Mouse (Mus musculus): ENCODE measurements around the gene Hsd17b7. TPM values are rescaled to one million over a fixed set of nuclear protein-coding genes. Genes with fewer than 3 reads are reported as not detected.
A peak's percentile ranks its signal among the peaks of the same experiment; 100 is the strongest.

Gene Hsd17b7
- total RNA-seq, 1 experiment from 2014 or later: 27.8 TPM

- DNase-seq: peak; percentile 57
Measured at GRCm38 (mm10) chr1:169939345-169939744, 29.7 kb downstream of the Hsd17b7 start.

GRCm38 (mm10) chr1:169934005-169934725, 34.9 kb downstream of the Hsd17b7 start:
- peak; percentile 70 for DNase-seq

GRCm38 (mm10) chr1:169932122-169932746, 36.8 kb downstream of the Hsd17b7 start:
- no peak for DNase-seq

DNA sequence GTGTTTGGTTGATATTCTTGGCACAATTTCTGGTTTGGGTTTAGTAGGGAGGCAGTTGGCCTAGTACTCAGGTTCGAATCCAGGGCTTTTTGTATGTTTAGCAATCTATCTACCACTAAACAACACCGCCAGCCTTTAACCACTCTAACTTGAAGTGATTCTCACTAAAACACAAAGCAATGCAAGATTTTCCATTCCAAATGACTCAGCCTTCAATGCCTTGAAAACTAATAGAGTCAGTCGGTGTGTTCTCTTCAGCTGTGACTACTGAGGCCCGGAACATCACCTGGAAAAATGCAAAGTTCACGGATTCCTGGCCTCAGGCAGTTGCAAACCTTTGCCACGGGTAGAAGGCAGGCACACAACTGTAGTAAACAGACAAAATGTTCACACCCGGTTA, 37.3 kb downstream of the Hsd17b7 start:
- no peak for DNase-seq

DNA sequence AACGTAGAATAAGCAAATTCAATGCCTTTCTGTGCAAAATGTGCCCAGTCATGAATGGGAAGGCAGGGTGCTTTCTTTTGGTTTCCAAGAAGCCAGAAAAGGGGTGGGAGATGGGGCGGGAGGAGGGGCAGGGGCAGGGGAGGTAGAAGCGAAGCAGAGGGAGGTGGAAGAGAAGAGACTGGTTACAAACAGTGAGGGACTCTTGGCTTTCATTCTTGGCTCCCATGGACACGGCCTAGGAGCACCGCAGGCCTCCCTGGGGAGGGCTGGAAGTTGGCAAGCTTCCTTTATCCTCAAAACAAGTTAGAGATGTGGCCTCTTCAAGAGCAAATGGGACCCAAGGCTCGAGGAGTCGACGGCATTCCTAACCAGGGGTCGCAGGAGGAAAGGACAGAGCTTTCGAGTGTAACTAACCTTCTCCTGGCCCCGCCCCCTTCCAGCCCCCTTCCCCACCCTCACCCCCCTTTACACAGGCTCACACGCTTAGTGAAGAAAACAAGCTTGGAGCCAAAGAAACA, 40.5 kb downstream of the Hsd17b7 start, which contains the start of gene Ccdc190:
TSS of gene Ccdc190 (plus strand) at position 195 of the 518 bp plus-strand sequence.
- DNase-seq: peak; percentile 66

DNA sequence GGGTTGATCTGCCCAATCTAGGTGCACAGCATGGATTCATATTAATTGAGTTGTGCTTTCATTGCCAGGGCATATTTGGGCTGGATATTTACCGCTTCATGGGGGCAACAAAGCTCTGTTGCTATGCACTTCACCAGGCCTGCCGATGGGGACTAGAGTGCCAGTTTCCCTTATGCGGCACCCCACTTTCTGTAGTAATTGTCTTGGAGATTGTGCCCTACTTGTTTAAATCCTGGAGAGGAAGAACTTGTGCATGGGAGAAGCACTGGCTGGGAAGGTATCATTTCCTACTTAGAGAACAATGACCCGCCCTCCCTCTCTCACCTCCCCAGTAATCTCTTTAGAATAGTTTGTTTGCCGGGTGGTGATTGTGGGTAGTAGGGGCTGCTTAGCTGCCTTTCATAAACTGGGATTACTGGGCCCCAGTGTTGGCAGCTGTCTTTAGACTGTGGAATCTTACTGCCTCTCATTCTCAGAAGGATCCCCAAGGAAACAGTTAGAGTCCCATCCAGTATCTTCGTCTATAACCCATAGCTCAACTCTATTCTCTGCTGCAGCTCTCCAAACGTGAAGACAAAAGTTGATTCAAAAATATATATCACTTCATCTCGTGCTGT, 41.2 kb downstream of the Hsd17b7 start:
- DNase-seq: no peak

- peak; percentile 65 for DNase-seq
Measured at GRCm38 (mm10) chr1:169924567-169924966, 44.5 kb downstream of the Hsd17b7 start.

- peak; percentile 42 for DNase-seq
Measured at GRCm38 (mm10) chr1:169921710-169922211, 47.3 kb downstream of the Hsd17b7 start.

DNA sequence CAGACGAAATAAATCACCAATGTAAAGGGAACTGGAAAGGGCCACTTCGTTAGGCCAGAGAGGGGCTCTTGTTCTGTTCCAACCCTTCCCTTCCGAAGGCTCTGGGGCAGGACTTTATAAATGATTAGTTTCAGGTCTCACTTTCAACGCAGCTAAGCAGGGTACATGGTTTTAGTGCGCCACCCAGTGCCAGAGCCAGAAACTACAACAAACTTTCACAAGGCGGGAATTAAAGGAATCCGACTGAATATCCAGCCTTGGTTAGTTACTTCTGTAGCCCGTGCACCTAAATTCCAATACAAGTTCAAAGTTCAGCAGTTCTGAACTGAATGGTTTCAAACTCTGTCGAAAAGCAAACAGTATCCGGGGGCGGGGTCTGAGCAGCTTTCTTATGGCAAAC, 49.8 kb downstream of the Hsd17b7 start:
- DNase-seq: peak; percentile 77

GRCm38 (mm10) chr1:169917998-169918397, 51.0 kb downstream of the Hsd17b7 start:
- peak; percentile 85 for DNase-seq

- DNase-seq: no peak
Measured at GRCm38 (mm10) chr1:169917115-169917796, 51.8 kb downstream of the Hsd17b7 start.

DNA sequence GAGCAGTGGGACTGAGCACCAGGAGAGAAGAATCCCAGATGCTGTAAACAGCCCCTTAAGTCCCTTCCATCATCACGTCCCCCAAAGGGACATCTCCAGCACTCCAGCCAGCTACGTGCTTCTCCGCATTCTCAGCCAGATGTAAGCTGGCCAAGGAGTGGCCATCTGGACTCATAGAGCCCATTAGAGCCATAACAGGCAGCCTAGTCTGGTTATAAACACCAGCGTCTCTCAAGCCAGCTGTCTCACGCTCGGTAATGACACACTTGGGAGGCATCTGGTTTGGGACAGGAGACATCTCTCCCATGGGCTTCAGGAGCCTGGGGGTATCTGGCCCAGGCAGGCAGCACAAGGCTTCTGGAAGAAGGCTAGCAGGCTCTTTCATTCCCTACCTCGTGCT, 52.4 kb downstream of the Hsd17b7 start:
- peak; percentile 34 for DNase-seq

DNA sequence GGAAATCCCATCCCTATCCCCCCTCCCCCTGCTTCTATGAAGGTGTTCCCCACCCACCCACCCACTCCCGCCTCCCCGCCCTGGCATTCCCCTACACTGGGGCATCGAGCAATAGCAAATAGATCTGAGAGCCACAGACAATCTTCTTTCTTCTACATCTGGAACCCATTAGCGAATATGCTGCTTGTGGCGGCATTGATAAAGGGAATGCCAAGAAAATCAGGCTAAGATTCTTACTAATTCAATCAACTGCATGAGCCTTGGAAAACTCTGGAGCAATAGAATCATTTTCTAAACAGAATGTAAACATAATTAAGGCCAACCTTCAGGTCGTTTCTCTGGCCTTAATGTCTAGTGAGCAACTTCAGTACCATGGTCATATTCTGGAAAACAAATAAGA, 57.5 kb downstream of the Hsd17b7 start:
- DNase-seq: no peak

DNA sequence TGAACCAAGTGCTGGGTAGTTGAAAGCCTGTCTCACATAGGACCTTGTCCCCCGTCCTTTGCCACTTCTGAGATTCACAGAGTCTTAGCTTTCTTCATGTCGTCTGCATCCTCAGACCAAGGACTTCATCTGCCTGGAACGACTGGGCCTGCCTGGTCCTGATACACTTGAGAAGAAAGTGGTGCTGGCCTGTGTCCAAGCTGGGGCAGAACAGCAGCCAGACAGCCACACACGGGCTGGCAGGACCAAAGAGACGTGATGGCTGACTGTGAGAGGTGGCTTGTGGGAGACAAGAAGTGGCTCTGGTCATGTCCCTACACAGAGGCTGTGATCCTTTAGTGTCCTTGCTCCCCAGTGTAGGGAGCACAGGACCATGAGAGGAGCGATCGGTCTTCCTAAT, 58.3 kb downstream of the Hsd17b7 start:
- DNase-seq: no peak

DNA sequence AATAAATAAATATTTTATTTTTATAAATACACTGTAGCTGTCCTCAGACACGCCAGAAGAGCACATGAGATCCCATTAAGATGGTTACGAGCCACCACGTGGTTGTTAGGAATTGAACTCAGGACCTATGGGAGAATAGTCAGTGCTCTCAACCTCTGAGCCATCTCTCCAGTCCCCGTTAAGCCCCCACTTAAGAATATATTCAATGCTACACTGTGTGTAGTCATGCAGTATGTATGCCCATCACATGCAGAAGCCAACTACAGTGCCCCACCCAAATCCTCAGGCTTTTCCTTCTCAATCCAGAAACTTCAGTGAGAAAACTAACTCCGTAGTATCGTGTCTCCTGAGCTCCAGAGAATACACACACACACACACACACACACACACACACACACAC, 59.4 kb downstream of the Hsd17b7 start:
- no peak for DNase-seq

DNA sequence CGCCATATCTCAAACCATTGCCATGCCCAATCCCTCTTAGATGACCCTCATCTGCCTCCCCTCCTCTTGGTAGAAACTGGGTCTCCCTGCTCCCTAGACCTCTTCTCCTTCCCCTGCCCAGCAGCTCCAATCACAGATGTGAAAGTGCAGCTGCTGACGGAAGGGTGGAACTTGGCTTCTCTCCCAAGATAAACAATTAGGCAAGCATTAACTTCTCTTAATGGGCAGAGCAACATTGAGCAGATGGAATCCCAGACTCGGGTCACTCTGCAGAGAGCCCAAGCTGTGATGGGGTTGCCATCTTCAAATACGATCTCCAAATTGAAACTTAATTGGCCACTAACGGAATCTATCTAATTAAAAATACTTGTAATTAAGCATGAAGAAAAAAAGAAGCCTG, 59.9 kb downstream of the Hsd17b7 start:
- DNase-seq: no peak

- no peak for DNase-seq
Measured at GRCm38 (mm10) chr1:169900771-169901336, 68.2 kb downstream of the Hsd17b7 start.

Other genes with a start within 250 kb of the Hsd17b7 start
- gene Rgs4, start 221.6 kb downstream of the Hsd17b7 start, total RNA-seq (2021): 36.8 and 37.3 TPM in 2 replicates
- gene Ccdc190, start 40.6 kb downstream of the Hsd17b7 start, total RNA-seq (2021): 0.34 TPM in 1 of 2 replicates, not detected in the other
- gene Ddr2, start 141.5 kb upstream of the Hsd17b7 start, total RNA-seq (2021): 18.5 and 22.0 TPM in 2 replicates
- gene Uap1, start 205.7 kb upstream of the Hsd17b7 start, total RNA-seq (2021): 53.9 and 67.1 TPM in 2 replicates
- gene Uhmk1, start 246.2 kb upstream of the Hsd17b7 start, total RNA-seq (2021): 54.8 and 55.6 TPM in 2 replicates